Comparison of ENCODE assay signal across 11 mouse cellular contexts in genomic region chr4:150926924-150927705, GRCm38 (mm10). TPM values are rescaled to one million over a fixed set of nuclear protein-coding genes. Genes with fewer than 3 reads are reported as not detected.
DNase-seq lines count a peak whose midpoint lies in the region; ATAC-seq and TF ChIP-seq lines count a peak whose summit lies in the region.
"Had no signal": no experiment of that assay in that cellular context is flagged by ENCODE, and none has a peak within 500 bp of the region (broad histone marks: within the 10 kb centered on the region; RNA-seq: fewer than 3 reads in every experiment).

No protein-coding gene starts in this region.

- intact Hi-C loops in left cerebral cortex, postnatal 4 days (cut with DNase I), result no loop called here

- H3K79me2 ChIP-seq in myocyte (ENCODE audit: control insufficient read depth, insufficient read depth), result no peaks in the 10 kb centered on the region

- ATAC-seq in lung, embryonic 14.5 days (ENCODE audit: insufficient read depth), result no peak
- peak; percentile 46 for ATAC-seq in CD4-positive, CD25-positive, alpha-beta regulatory T cell, adult 4 months
- ATAC-seq in activated CD4-positive, CD25-positive, alpha-beta regulatory T cell, adult 4 months, result peak; percentile 45

- no peaks in the 10 kb centered on the region for H3K36me3 ChIP-seq in lung, embryonic 14.5 days (ENCODE audit: insufficient read depth)
- no peaks in the 10 kb centered on the region for H3K36me3 ChIP-seq in myocyte (ENCODE audit: control insufficient read depth, insufficient read depth)
- H3K36me3 ChIP-seq: stomach, embryonic 15.5 days had no signal

- 48% methylated on average over 13 of the region's 14 CpGs for WGBS in lung, embryonic 14.5 days
- WGBS in lung, adult 2 months, result 45% methylated on average over 14 of the region's 14 CpGs

- no peaks in the 10 kb centered on the region for H3K4me1 ChIP-seq in lung, embryonic 14.5 days (ENCODE audit: insufficient read depth)
- H3K4me1 ChIP-seq in lung, adult 2 months (ENCODE audit: control insufficient read depth, insufficient read depth, low read length), result no peaks in the 10 kb centered on the region
- H3K4me1 ChIP-seq: stomach, embryonic 15.5 days had no signal

- no peak for TF ChIP-seq POLR2A in lung, adult 2 months (IDR thresholded peaks at IDR 0.05; ENCODE audit: borderline replicate concordance, extremely low read depth, low read depth, low read length)
- no peak for TF ChIP-seq POLR2A in myocyte (IDR thresholded peaks at IDR 0.05; ENCODE audit: insufficient read length, low read depth)

- no peak for TF ChIP-seq CTCF in lung, embryonic 14.5 days (IDR thresholded peaks at IDR 0.05; ENCODE audit: low read depth)
- TF ChIP-seq CTCF in lung, adult 2 months (IDR thresholded peaks at IDR 0.05; ENCODE audit: insufficient read depth, low read length), result no peak

- H3K9me3 ChIP-seq in lung, embryonic 14.5 days (ENCODE audit: low read depth, low read length), result no peaks in the 10 kb centered on the region
- H3K9me3 ChIP-seq: stomach, embryonic 15.5 days had no signal

- no peak overlapping the region for H3ac ChIP-seq in myocyte (ENCODE audit: control insufficient read depth, insufficient read length)

- DNase-seq in lung, embryonic 14.5 days, result peak; percentile 34
- no peak for DNase-seq in lung, adult 2 months
- DNase-seq in left cerebral cortex, postnatal 4 days, result no peak
- no peak for DNase-seq in spleen, postnatal 10 days (ENCODE audit: low spot score in 2 of 2)
- no peak for DNase-seq in lung, postnatal 10 days
- DNase-seq: gastrocnemius, postnatal 36 days; kidney, adult 9 months had no signal

- no peaks in the 10 kb centered on the region for H3K27me3 ChIP-seq in lung, embryonic 14.5 days (ENCODE audit: insufficient read depth, low read length)
- peaks cover 5% of the 10 kb centered on the region for H3K27me3 ChIP-seq in myocyte (ENCODE audit: control insufficient read depth, insufficient read depth, insufficient read length)
- H3K27me3 ChIP-seq: stomach, embryonic 15.5 days had no signal

- H3K9ac ChIP-seq in lung, embryonic 14.5 days, result no peak overlapping the region
- H3K9ac ChIP-seq: stomach, embryonic 15.5 days had no signal

- H3K4me2 ChIP-seq in lung, embryonic 14.5 days, result no peak overlapping the region
- peak overlapping the region; percentile 65 for H3K4me2 ChIP-seq in myocyte (ENCODE audit: low read depth)
- H3K4me2 ChIP-seq: stomach, embryonic 15.5 days had no signal

- no peak overlapping the region for H3K4me3 ChIP-seq in lung, embryonic 14.5 days (ENCODE audit: low read depth, low read length)
- H3K4me3 ChIP-seq in lung, adult 2 months (replicated peaks; ENCODE audit: extremely low read depth, low read depth, low read length), result no peak overlapping the region
- no peak overlapping the region for H3K4me3 ChIP-seq in myocyte
- H3K4me3 ChIP-seq: stomach, embryonic 15.5 days had no signal

- no peak overlapping the region for H3K27ac ChIP-seq in lung, embryonic 14.5 days (ENCODE audit: low read depth)
- H3K27ac ChIP-seq: stomach, embryonic 15.5 days had no signal

TF ChIP-seq in myocyte, 11 proteins besides CTCF, POLR2A, EP300 and RAD21:
- TF ChIP-seq MYOD1 (IDR thresholded peaks at IDR 0.05; ENCODE audit: control insufficient read depth in 1 of 3, insufficient read length in 2 of 3, low read depth in 2 of 3), result no peak
- TF ChIP-seq USF1 (IDR thresholded peaks at IDR 0.05; ENCODE audit: low read depth), result peak; percentile 45
- no peak for TF ChIP-seq MAX (IDR thresholded peaks at IDR 0.05; ENCODE audit: low read depth)
- no peak for TF ChIP-seq TCF12 (IDR thresholded peaks at IDR 0.05; ENCODE audit: insufficient read depth, poor library complexity, severe bottlenecking)
TF ChIP-seq in myocyte: peak in this region for 1.

RNA-seq across cellular contexts. Expression of gene Tnfrsf9, which starts 12.8 kb away (rescaled TPM):
- 0.12 TPM in 1 of 2 replicates, not detected in the other for polyA plus RNA-seq in lung, embryonic 14.5 days (2014; fragmentation: Nextera tagmentation; extraction: Ambion mirVana)
- 0.54 and 1.0 TPM in 2 replicates for polyA plus RNA-seq in lung, adult 2 months (2012; rRNA removed)
- 100 to 1,000 TPM; 209 to 263 TPM for polyA plus RNA-seq in CD4-positive, CD25-positive, alpha-beta regulatory T cell, adult 4 months (2017; shearing (Covaris generic))
- polyA plus RNA-seq in activated CD4-positive, CD25-positive, alpha-beta regulatory T cell, adult 4 months (2017; shearing (Covaris generic)), result 100 to 1,000 TPM; 103 to 140 TPM
- 0.31 TPM for polyA plus RNA-seq in myocyte (2012; fragmentation: generic; extraction: Trizol)
- total RNA-seq in left cerebral cortex, postnatal 4 days (2021), result under 1 TPM in 1 of 2 experiments, not detected in 1; 0.24 TPM

RNA-seq across cellular contexts. Expression of gene Park7, which starts 12.9 kb away (rescaled TPM):
- 477 and 500 TPM in 2 replicates for polyA plus RNA-seq in lung, embryonic 14.5 days (2014; fragmentation: Nextera tagmentation; extraction: Ambion mirVana)
- 80.9 and 112 TPM in 2 replicates for polyA plus RNA-seq in lung, adult 2 months (2012; rRNA removed)
- 100 to 1,000 TPM; 550 to 588 TPM for polyA plus RNA-seq in CD4-positive, CD25-positive, alpha-beta regulatory T cell, adult 4 months (2017; shearing (Covaris generic))
- 100 to 1,000 TPM; 449 to 481 TPM for polyA plus RNA-seq in activated CD4-positive, CD25-positive, alpha-beta regulatory T cell, adult 4 months (2017; shearing (Covaris generic))
- 312 TPM for polyA plus RNA-seq in myocyte (2012; fragmentation: generic; extraction: Trizol)
- 100 to 1,000 TPM; 207 to 213 TPM for total RNA-seq in left cerebral cortex, postnatal 4 days (2021)

Comparison
In these comparisons a context has a peak if more than half of its experiments do, and no peak if none do; other contexts are left out.
1. RNA of gene Tnfrsf9, which starts 12.8 kb away (polyA plus RNA-seq): 209 to 263 TPM in CD4-positive, CD25-positive, alpha-beta regulatory T cell, adult 4 months and 103 to 140 TPM in activated CD4-positive, CD25-positive, alpha-beta regulatory T cell, adult 4 months; 0.54 to 1.0 TPM in lung, adult 2 months, 0.31 TPM in myocyte (single experiment) and 0.12 TPM in lung, embryonic 14.5 days; every median in the first group is over 10 times any median in the second.